Mouse (Mus musculus): Measurements from ENCODE around the gene Ccnd3. TPM values are rescaled to one million over a fixed set of nuclear protein-coding genes. Genes with fewer than 3 reads are reported as not detected.

Gene Ccnd3
- total RNA-seq, 2 experiments from 2014 or later = 178 to 185 TPM

DNA sequence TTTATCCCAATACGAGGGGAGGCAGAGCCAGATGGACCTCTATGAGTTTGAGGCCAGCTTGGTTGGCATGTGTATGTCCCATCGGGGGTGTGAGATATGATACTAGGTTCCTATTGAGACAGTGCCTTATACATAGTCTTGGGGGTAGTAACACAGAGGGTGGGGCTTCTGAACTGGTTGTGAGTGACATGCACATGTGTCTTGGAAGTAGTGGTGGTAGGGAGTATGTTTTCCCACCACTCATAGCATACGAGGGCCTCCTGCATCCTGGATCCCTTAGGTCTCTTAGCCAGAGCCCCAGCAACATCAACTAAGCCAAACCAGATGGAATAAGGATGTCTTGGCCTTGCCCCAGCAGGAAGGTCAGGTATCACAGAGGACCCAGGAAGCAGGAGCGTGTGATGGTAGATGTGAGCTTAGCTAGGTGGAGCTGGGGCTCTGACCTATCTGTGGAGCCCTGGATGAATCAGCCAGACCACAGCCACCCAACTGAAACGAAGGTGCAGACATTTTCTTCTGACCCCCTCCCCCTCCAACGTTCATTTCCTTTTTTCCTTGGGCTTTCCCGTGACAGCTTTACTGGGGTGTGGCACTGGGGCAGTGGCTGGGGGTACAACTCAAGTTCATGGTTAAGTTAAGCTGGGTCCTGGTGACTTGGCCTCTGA is 10.5 kb downstream of the Ccnd3 start:
- DNase-seq = no peak

DNA sequence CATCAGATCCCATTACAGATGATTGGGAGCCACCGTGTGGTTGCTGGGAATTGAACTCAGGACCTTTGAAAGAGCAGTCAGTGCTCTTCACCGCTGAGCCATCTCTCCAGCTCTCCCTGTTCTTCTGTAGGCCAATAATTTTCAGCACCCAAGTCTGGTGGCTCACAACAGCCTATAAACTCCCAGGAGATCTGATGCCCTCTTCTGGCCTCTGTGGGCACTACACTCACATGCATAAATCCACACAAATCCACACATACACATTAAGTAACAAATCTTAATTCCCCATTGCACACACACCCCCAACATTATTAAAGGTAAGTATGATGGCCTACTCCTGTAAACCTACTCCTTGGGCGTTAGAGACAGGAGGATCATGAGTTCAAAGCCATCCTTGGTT is 11.4 kb downstream of the Ccnd3 start:
- no peak for DNase-seq

DNA sequence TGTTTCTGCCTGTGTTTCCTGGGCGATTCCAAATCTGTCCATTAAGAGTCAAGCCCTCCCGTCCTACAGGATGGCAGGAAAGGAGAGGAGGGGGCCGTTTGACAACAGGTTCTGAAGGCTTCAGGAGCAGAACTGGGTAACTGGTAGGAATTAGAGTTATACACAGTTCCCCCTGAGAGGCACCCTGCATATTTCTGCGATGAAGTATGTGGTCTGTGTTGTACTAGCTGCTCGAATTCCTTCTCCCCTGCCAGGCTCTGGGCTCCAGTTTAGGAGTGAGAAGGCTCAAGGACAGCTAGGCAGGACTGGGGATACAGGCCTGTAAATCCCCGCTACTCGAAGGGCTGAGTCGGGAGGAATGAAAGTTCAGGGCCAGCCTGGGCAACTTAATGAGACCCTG is 13.4 kb downstream of the Ccnd3 start:
- peak; percentile 53 for DNase-seq

DNA sequence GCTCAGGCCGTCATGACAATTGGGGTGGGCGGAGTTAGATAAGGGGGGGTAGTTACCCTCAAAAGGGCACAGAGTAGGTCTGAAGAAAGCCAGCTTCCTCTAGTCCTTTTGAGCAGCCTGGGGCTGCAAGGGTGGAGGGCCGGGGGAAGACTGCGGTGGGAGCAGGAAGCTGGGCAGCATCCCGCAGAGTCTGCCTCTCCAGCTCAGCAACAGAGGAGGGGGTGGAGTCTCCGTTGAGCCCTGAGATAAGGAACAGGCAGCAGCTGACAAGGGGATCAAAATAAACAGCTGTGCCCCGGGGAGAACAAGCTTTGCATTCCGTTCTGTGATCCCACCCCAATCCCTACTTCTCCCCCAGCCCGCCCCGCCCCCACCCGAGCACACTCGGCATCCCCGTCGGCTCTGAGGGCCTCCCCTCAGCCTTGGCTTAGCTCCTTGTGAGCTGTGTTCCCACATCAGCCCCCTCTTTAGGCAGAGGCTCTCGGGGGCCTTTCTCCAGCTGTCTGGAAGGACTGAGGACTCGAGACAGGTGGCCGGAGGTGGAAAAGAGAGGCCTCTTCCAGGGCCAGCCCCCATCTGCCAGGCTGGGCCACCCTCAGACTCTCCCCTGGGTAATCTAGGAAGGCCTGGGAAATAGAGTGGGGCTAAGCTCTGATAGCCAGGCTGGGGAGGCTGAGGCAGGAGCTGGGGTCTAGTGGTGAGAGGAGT is 16.9 kb downstream of the Ccnd3 start:
- peak; percentile 71 for DNase-seq

DNA sequence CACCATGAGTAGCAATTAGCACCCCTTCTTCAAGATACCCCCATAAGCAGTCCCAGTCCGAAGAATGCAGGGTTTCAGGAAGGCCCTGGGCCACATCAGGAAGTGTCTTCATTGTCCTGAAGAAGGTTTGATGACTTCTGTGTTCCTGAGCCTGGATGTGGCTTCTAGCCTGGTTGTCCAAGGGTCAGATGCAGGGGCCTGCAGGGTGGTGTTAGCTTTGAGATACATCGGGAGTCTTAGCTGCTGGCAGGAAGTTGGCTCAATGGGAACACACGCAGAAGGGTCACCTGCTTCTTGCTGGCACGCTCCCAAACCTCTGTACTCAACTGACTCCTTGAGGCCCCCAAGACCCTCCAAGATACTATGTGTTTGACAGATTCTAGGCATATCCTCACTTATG is 17.7 kb downstream of the Ccnd3 start:
- DNase-seq = no peak

DNA sequence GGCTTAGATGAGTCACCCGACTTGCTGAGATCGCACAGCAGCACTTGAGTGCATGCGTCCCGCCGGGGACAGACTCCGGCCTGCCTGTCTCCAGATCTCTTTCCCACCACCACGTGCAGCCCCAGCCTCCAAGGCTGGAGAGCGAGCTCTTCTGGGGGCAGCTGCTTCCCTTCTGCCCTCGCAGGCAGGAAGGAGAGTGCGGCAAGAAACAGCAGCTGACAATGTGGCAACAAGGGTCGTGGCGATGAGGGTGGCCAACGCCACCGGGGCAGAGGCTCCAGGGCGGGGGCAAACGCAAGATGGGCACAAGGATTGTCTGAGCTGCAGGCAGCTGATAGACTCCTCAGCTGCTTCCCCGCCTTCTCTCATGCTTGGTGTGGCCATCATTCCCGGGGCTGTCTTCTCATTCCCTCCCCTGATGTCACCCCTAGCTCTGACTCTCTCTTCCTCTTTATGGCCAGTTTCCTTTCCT is 18.4 kb downstream of the Ccnd3 start:
- DNase-seq = peak; percentile 59

DNA sequence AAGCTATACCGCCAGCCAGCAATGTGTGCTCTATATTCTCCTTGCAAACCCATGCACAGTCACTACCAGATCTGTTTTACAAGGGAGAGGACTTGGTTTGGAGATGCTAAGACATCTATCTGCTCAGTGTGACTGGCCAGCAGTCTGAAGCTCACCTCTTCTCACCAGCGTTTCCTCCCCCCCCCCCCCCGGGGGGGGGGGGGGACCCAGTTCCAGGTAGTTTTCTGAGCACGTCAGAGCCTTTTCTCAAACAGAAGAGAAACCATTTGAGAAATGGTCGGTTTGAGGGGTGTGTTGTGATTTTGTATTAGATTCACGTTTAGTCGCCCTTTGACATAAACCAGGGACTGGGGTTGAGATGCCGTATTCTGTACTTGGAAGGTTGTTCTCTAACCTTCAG is 19.2 kb downstream of the Ccnd3 start:
- DNase-seq = no peak

DNA sequence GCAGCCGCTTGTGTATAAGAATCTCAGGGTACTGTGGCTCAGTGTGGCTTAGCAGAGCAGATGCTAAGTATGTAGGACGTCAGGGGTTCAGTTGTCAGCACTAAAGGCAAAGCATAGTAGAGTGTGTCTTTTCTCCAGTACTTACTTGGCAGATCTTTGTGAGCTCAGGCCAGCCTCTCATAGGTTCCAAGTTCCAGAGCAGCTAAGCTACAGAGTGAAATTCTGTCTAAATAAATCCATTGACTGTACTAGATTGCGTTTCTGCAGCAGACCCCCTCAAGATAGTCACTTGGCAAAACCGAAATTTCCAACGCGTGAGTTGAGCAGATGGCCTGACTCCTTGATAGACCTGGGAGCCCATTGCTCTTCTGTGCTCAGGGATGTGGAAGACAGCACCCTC is 20.1 kb downstream of the Ccnd3 start:
- DNase-seq = no peak

DNA sequence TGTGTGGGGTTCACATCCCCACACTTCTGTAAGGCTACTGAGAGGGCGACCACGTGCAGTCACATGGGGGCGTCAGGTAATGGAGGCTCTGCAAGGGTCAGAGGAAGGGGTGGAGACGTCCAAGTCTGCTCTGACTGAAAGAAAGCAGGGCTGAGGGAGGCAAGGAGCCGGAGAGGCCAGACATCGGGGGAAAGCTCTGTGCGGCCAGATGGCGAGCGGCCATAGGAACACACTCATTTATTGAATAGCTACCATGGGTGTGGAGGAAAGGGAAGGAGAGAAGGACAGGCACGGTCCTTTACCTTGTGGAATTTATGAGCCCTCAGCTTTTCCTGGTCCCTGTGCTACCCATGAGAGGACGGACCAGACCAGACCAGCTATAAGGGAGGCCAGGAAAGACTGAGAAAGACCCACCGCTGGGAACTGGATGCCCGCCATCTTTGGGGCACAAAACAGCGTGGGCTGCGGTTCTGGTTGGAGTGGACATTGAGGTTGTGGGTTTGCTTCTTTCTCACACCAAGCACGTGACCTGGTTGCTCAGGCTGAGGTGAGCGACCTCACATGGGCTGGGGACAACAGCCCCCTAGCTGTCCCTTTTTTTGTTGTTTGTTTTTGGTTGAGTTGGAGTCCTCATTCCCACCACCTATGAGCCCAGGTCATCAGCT is 22.1 kb downstream of the Ccnd3 start:
- no peak for DNase-seq

DNA sequence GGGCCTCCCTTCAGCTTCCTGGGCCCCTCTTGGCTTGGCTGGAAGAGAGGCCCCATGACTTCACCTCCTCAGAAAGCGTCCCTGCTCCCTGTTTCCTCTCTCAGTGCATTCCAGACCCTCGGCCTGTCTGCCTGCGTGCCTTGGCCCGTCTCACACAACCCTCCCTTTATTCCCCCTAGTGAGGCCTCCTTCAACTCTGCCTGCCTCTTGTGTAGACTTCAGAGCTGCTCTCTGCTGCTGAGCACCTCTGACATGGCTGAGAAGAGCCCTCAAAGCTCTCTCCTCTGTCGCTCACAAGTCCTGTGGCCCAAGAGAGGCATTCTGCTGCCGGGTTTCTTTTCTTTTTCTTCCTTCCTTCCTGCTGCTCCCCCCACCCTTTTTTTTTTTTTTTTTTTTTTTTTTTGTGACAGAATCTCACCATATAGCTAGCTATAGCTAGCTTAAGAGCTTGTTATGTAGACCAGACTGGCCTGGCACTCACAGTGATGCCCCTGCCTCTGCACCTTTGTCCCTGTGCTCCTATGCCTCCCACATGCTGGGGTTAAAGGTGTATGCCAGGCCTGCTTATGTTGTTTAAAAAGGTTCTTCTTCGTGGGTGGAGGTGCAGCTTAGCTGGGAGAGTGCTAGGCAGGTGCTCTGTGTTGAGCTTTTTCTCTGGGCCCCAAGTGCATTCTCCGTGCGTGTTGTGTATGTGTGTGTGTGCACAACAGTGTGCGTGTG is 22.9 kb downstream of the Ccnd3 start:
- DNase-seq = no peak

DNA sequence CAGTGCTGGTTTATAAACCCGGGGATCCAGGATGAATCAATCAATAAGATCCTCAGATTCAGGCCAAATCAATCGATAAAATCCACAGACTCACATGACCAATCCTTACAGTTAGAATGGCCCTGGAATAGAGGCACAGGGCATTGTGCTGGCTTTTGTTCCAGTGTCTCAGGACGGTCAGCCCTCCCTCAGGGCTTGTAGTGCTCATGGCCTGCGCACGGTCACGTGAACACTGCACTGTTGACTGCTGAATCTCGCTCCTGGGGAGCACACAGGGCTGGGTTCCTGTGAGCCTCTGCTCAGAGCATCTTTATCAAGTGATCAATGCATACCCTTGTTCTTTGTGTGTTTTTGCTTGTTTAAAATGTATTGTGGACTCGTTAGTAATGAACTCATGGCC is 24.1 kb downstream of the Ccnd3 start:
- no peak for DNase-seq

DNA sequence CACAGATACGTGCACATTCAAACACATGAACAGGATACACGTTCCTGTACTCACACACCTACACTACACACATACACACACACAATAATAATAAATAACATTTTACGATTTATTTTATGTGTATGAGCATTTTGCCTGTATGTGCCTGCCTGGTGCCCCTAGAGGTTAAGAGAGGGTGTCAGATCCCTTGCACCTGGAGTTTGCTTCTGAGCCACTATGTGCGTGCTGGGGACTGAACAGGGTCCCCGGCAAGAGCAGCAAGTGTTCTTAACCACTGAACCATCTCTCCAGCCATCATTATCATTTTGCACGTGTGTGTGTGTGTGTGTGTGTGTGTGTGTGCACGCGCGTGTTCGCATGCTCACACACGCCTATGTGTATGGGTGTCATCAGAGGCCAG is 24.7 kb downstream of the Ccnd3 start:
- no peak for DNase-seq

DNA sequence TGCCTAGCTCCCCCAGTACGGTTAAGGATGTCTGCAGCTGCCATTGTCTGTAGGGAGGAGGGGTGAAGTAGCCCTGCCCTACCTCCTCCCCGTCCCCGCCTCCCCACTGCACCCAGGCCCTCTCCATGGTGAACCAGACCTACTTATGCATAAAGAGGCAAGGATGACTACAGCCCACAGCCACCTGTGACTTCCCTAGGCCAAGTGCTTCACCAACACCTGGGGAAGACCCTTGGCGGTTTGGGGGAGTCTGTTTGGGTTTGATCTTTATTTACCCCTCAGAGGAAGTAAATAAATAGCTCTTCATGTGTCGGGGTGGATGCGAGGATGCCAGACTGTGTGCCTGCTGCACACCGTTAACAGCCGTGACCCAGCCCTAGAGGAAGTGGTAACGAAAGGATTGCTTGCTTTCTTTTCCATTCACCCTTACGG is 26.6 kb downstream of the Ccnd3 start:
- DNase-seq = no peak

DNA sequence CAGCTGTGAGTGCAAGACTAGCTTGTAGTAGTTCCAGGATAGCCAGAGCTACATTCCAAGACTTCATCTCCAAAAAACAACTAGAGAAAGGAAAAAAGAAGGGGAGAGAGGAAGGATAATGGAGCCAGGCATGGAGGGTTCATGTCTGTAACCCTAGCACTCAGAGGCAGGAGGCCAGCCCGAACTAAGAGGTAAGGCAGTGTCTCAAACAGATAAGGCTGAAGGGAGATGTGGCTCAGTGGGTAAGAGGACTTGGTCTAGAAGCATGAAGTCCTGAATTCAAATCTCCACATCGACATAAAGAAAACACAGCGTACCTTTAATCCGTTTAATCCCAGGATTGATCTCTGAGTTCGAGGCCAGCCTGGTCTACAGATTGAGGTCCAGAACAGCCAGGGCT is 27.5 kb downstream of the Ccnd3 start:
- no peak for DNase-seq

DNA sequence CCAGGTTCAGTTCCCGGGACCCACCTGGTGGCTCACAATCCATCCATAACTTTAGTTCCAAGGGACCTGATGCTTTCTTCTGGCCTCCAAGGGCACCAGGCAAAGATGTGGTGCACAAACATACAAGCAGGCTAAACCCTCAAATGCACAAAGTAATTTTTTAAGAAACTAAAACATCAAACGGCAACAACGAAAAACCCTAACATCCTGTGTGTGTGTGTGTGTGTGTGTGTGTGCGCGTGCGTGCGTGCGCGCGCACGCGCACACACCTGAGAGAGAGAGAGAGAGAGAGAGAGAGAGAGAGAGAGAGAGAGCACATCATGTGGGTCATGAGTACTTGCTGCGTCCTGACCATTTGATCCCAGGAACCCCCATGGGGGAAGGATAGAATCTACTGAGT is 28.8 kb downstream of the Ccnd3 start:
- DNase-seq = no peak

DNA sequence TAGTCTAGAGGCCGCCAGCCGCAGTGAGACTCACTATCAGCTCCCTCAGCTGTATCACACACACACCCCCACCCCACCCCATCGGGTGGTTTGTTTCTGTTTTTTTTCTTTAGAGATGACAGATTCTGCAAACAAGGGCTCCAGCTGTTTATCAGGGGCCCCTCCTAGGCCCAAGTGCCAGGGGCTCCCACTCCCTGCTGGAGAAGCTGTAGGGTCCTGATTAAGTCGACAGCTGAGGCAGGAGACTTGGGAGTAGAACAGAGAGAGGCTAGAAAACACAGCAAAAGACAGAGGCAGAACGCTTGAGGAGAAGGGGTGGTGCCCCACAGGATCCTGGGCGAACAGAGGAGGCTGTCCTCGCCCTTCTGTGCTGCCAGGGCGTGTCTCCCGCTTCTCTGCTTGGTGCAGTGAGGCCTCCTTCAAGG is 31.0 kb downstream of the Ccnd3 start:
- DNase-seq = no peak

DNA sequence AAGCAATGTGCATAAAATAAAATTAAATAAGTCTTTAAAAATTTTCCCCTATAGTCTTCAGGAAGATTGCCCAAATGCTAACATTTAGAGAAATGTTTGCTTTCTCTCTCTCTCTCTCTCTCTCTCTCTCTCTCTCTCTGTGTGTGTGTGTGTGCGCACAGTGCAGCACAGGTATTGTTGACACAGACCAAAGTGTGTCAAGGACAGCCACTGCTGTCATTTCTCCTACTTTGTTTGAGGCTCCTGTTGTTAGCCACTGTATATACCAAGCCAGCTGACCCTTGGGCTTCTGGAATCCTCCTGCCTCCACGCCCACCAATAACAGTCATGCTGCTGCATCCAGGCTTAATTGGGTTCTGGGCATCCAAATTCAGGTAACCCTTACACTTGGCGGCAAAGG is 33.2 kb downstream of the Ccnd3 start:
- no peak for DNase-seq

DNA sequence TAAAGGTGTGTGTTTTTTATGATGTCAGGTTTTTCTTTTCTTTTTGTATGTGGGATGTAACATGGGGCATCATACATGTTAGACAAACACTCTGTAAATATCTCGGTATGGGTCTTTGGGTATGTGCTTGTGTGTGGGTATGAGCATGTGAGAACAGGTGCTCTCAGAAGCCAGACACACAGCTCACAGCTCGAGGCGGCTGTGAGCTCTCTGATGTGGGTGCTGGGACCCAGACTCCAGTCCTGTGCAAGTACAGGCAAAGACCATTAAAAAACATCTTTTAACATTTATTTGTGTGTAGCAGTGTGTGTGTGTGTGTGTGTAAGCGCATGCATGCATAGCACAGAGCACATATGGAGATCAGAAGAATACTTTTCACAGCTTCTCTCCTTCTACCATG is 34.3 kb downstream of the Ccnd3 start:
- no peak for DNase-seq

DNA sequence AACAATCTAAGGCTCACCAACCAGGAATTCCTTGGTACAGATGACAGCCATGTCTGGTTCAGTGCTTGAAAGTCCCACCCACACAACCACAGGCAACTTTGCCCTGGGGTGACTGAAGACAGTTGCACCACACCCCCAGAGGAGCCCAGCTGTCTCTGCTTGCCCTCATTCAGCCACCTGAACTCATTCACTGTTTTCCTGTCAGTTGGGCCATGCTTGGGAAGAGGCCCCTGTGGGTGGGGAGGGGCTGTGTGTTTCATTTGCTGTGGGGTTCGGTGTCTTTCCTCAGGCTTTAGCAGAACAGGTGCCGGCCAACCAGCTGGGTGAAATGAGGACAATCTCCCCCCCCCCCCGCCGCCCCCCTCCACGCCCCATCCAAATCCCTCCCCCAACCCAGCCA is 37.2 kb downstream of the Ccnd3 start:
- DNase-seq = no peak

DNA sequence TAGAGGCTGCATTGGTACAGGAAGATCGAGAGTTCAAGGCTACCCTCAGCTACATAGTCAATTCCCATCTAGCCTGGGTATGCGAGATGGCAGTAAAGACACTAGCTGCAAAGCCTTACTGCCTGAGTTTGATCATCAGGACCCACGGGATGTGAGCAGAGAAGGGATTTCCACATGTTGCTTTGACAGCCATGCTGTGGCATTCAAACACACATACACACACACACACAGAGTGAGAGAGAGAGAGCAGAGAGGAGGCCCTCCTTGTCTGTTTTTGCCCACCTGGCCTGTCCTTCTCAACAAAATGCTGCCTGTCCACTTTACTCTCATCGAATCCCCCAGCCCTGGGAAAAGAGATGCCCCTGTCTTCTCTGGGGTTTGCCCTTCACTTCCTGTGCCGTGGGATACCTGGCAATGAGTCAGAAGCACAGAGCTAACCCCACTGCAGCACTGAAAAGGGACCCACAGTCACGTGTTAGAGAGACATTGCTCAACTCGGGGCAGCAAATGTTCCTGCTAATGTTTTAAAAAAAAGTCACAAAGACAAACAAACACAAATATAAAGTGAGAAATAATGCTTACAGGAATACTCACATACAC is 38.3 kb downstream of the Ccnd3 start:
- no peak for DNase-seq

DNA sequence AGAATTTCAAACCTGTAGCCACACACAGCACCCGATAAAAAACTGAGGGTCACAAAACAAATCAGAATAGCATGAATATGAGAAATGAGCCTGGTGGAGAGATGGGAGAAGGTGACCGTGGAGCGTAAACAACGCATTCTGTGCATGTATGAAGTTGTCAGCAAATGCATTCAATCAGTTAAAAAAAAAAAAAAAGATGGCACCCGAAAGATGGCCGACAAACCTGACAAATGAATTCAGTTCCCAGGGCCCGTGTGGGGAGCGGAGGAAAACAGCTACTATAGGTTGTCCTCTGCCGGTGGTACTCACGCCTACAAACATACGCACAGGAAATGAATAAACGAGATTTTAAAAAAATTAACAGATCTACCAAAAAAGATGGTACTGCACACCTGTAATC is 40.3 kb downstream of the Ccnd3 start:
- no peak for DNase-seq

DNA sequence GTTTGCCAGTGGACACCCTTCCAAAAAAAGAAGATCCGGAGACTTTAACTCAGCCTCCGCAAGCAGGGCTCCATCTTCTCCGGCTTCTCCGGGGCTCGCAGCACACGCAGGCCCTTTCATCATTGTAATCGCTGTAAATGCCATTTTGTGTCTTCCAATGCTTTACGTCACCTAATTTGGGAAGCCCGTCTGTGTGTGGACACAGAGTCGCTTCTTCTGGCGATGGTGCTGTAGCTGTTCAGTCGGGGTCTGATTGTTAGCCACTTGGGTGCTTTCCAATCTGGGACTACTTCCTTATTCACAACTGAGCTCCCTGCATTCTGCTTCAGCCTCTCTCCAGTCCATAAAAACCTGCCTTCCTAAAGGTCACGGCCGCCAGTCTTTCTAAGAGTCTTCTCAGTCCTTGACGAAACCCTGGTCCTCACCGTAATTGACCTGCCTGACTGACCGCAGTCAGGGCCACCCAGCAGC is 41.0 kb downstream of the Ccnd3 start:
- peak; percentile 56 for DNase-seq
